Comparison of ENCODE assay signal across 12 mouse cellular contexts in the genomic region with DNA sequence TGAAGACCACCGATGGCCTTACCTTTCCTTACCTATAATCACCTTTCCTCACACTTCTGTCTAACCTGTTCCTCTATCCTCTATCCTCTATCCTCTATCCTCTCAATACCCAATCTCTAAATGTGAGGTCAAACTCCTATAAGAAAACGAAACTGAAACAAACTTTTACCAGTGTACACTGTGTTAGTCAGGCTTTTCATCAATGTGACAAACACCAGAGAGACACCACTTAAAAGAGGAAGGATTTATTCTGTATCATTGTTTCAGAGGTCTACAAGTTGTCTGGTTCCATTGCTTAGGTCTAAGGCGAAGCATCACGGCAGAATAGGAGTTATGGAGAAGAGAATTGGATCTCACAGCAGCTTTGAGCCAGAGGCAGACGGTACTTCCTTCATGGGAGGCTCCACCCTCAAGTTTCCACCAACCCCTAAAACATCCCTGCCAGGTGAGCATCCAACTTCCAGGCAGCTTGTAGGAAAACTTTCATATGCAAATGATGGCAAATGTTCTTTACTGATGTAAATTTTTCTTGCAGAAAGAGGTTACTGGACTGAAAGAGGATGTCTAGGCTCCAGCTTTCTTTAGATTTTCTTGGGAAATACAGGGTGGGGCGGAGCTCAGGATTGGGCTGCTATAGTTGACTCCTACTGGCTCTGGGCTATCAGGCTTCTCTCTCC. TPM values are rescaled to one million over a fixed set of nuclear protein-coding genes. Genes with fewer than 3 reads are reported as not detected.
DNase-seq lines count a peak whose midpoint lies in the region; ATAC-seq and TF ChIP-seq lines count a peak whose summit lies in the region.
"Had no signal": no experiment of that assay in that cellular context is flagged by ENCODE, and none has a peak within 500 bp of the region (broad histone marks: within the 10 kb centered on the region; RNA-seq: fewer than 3 reads in every experiment).

No protein-coding gene starts in this region.

- H3K4me1 ChIP-seq in ES-Bruce4 (ENCODE audit: control insufficient read depth, insufficient read depth, low read length) = no peaks in the 10 kb centered on the region
- H3K4me1 ChIP-seq in bone marrow macrophage, adult 2 months (ENCODE audit: control insufficient read depth, insufficient read depth, low read length) = peaks cover 2% of the 10 kb centered on the region; the same call in 1 of the 2 replicates
- H3K4me1 ChIP-seq in hindbrain, embryonic 14.5 days (replicated peaks; ENCODE audit: control insufficient read depth, insufficient read depth, low read length) = no peaks in the 10 kb centered on the region
- H3K4me1 ChIP-seq: embryonic facial prominence, embryonic 13.5 days; liver, embryonic 13.5 days had no signal

- TF ChIP-seq POLR2A in ES-Bruce4 (IDR thresholded peaks at IDR 0.05; ENCODE audit: insufficient read depth, low read length) = no peak
- TF ChIP-seq POLR2A in bone marrow macrophage, adult 2 months (IDR thresholded peaks at IDR 0.05; ENCODE audit: borderline replicate concordance, low read depth, low read length) = no peak

- peak; percentile 64 for TF ChIP-seq EP300 in ES-Bruce4 (IDR thresholded peaks at IDR 0.05; ENCODE audit: insufficient read depth, low read depth, low read length)

- H3K4me2 ChIP-seq in hindbrain, embryonic 14.5 days (replicated peaks) = no peak overlapping the region
- H3K4me2 ChIP-seq: embryonic facial prominence, embryonic 13.5 days; liver, embryonic 13.5 days had no signal

- no peaks in the 10 kb centered on the region for H3K36me3 ChIP-seq in ES-Bruce4 (ENCODE audit: control insufficient read depth, insufficient read depth, low read length, poor library complexity, severe bottlenecking)
- H3K36me3 ChIP-seq in hindbrain, embryonic 14.5 days (replicated peaks; ENCODE audit: control insufficient read depth, insufficient read depth) = no peaks in the 10 kb centered on the region
- H3K36me3 ChIP-seq: embryonic facial prominence, embryonic 13.5 days; liver, embryonic 13.5 days had no signal

- 83% methylated on average over 6 of the region's 6 CpGs for WGBS in hindbrain, embryonic 14.5 days

- DNase-seq in 416B (ENCODE audit: low read depth) = peak; percentile 60
- DNase-seq in heart, adult 11 months = no peak
- DNase-seq in hindbrain, embryonic 14.5 days (ENCODE audit: low spot score) = no peak
- DNase-seq: cerebellum, postnatal 36 days; liver, embryonic 13.5 days; lung, postnatal 4 days had no signal

- peak overlapping the region; percentile 76; the same call in 1 of the 2 replicates for H3K27ac ChIP-seq in ES-Bruce4 (ENCODE audit: insufficient read depth, low read length)
- H3K27ac ChIP-seq in bone marrow macrophage, adult 2 months (ENCODE audit: insufficient read depth, low read depth, low read length) = no peak overlapping the region
- H3K27ac ChIP-seq in hindbrain, embryonic 14.5 days = no peak overlapping the region
- H3K27ac ChIP-seq: embryonic facial prominence, embryonic 13.5 days; liver, embryonic 13.5 days had no signal

- H3K9ac ChIP-seq in ES-Bruce4 (ENCODE audit: low read depth, poor library complexity, severe bottlenecking) = no peak overlapping the region
- H3K9ac ChIP-seq in hindbrain, embryonic 14.5 days = no peak overlapping the region
- H3K9ac ChIP-seq: embryonic facial prominence, embryonic 13.5 days; liver, embryonic 13.5 days had no signal

- H3K4me3 ChIP-seq in ES-Bruce4 (ENCODE audit: low read depth, low read length) = no peak overlapping the region
- H3K4me3 ChIP-seq in bone marrow macrophage, adult 2 months (ENCODE audit: insufficient read depth, low read length) = peak overlapping the region; percentile 51
- H3K4me3 ChIP-seq in hindbrain, embryonic 14.5 days (replicated peaks; ENCODE audit: low read length) = no peak overlapping the region
- H3K4me3 ChIP-seq: embryonic facial prominence, embryonic 13.5 days; liver, embryonic 13.5 days had no signal

- ATAC-seq in megakaryocyte-erythroid progenitor cell, adult 5-6 weeks (replicated peaks; ENCODE audit: low FRiP score, low TSS enrichment, poor library complexity, severe bottlenecking) = peak; percentile 69
- no peak for ATAC-seq in frontal cortex, adult (ENCODE audit: low TSS enrichment)
- no peak for ATAC-seq in hindbrain, embryonic 14.5 days (ENCODE audit: low FRiP score)
- ATAC-seq: hindbrain, embryonic 16.5 days had no signal

- no peak for TF ChIP-seq CTCF in ES-Bruce4 (IDR thresholded peaks at IDR 0.05; ENCODE audit: low read depth, low read length)
- no peak for TF ChIP-seq CTCF in bone marrow macrophage, adult 2 months (IDR thresholded peaks at IDR 0.05; ENCODE audit: low read depth, low read length)

- peaks cover 16% of the 10 kb centered on the region for H3K9me3 ChIP-seq in ES-Bruce4 (replicated peaks; ENCODE audit: control insufficient read depth, insufficient read depth, low read length, poor library complexity, severe bottlenecking)
- peaks cover 11% of the 10 kb centered on the region for H3K9me3 ChIP-seq in hindbrain, embryonic 14.5 days (ENCODE audit: control insufficient read depth, low read length)
- H3K9me3 ChIP-seq: liver, embryonic 13.5 days had no signal

- H3K27me3 ChIP-seq in ES-Bruce4 (ENCODE audit: control insufficient read depth, insufficient read depth, low read length, poor library complexity, severe bottlenecking) = no peaks in the 10 kb centered on the region
- no peaks in the 10 kb centered on the region for H3K27me3 ChIP-seq in hindbrain, embryonic 14.5 days (ENCODE audit: control insufficient read depth, insufficient read depth, low read length)
- H3K27me3 ChIP-seq: embryonic facial prominence, embryonic 13.5 days; liver, embryonic 13.5 days had no signal

RNA-seq across cellular contexts. Expression of a gene that starts 30.8 kb away (rescaled TPM):
- polyA plus RNA-seq in ES-Bruce4 (2011; ENCODE audit: insufficient read depth, insufficient read length, low read depth, missing spikeins) = 1.5 and 1.8 TPM in 2 replicates
- polyA plus RNA-seq in bone marrow macrophage, adult 2 months (2012; ENCODE audit: insufficient read depth, insufficient read length, missing spikeins) = 0.67 and 1.7 TPM in 2 replicates
- total RNA-seq in megakaryocyte-erythroid progenitor cell, adult 5-6 weeks (2014; fragmentation: Nextera tagmentation) = not detected in 2 replicates
- not detected in 2 replicates for total RNA-seq in megakaryocyte-erythroid progenitor cell, adult 5-6 weeks (2017)
- polyA plus RNA-seq in hindbrain, embryonic 14.5 days (2014; fragmentation: Nextera tagmentation; extraction: Ambion mirVana) = 0.75 and 0.90 TPM in 2 replicates
